Mouse (Mus musculus): Measurements from ENCODE around the gene Def8.

DNA sequence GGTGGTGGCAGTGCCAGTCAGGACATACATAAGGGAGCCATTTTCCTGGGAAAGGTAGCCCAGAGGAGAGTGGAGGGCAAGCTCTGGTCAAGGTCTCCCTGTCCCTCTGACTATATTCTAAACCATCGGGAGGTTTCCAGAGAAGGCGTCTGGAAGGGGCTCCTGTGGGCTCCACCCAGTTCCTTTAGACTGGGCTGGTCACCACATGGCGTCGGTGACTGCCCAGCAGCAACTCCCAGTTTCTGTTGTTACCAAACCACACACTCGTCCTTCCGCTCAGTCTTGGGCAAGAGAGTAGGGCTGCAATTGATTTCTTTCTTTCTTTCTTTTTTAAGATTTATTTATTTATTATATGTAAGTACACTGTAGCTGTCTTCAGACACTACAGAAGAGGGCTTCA lies 20.8 kb downstream of the Def8 start:
- TF ChIP-seq CTCF (IDR thresholded peaks at IDR 0.05; ENCODE audit: extremely low read depth, insufficient read depth, insufficient read length, insufficient replicate concordance) (no peak), POLR2A (IDR thresholded peaks at IDR 0.05; ENCODE audit: low read depth, low read length) (no peak)

Data from spleen, adult 2 months (tissue).